Mouse (Mus musculus): Measurements from ENCODE around the gene Pglyrp1. TPM values are rescaled to one million over a fixed set of nuclear protein-coding genes. Genes with fewer than 3 reads are reported as not detected.
"Not testable (repeated sequence)": the region's sequence is repeated elsewhere in the genome, so short reads cannot be mapped to it uniquely, and the experiment has no call there.

The Pglyrp1 gene
- total RNA-seq (2018; cell fraction: chromatin; rRNA removed) = 1 to 10 TPM in 1 of 26 experiments, not detected in 25; 3.1 TPM
- total RNA-seq (2018; cell fraction: cytosol; rRNA removed) = 1 to 10 TPM in 3 of 26 experiments, under 1 TPM in 17, not detected in 6; 0.20 to 1.6 (median 0.58) TPM
- 1 to 10 TPM in 1 of 26 experiments, under 1 TPM in 1, not detected in 24; 0.96 to 1.2 TPM for total RNA-seq (2018; cell fraction: nucleus; rRNA removed)
- 1.3 to 1.4 TPM in 2 of 3 replicates, not detected in the other for polyA plus RNA-seq (2018)

GRCm38 (mm10) chr7:18871031-18871430, at the start of gene Pglyrp1:
Gene Pglyrp1, plus strand, starts transcription at chr7:18871331.
- not testable (repeated sequence) for H3K27ac ChIP-seq; H3K36me3 ChIP-seq (ENCODE audit: inconsistent target); H3K79me2 ChIP-seq (ENCODE audit: inconsistent target); H3K4me3 ChIP-seq (ENCODE audit: inconsistent target)
- WGBS (ENCODE audit: missing documents) = no CpG with 5 or more reads among the region's 8 CpGs

GRCm38 (mm10) chr7:18821507-18821906, 49.6 kb upstream of the Pglyrp1 start, which contains the start of gene Psg17:
Gene Psg17, minus strand, starts transcription at chr7:18821607.
- no peak within 1 kb of the TSS for H3K27ac ChIP-seq
- H3K36me3 ChIP-seq (ENCODE audit: inconsistent target) = no peaks in the 10 kb centered on the region
- WGBS (ENCODE audit: missing documents) = 82% methylated on average over 3 of the region's 3 CpGs
- H3K79me2 ChIP-seq (ENCODE audit: inconsistent target) = no peaks in the 10 kb centered on the region
- H3K4me3 ChIP-seq (ENCODE audit: inconsistent target) = no peak within 1 kb of the TSS

GRCm38 (mm10) chr7:18827792-18828546, 43.2 kb upstream of the Pglyrp1 start:
- 71% methylated on average over 26 of the region's 26 CpGs for WGBS (ENCODE audit: missing documents)
- no peak overlapping the region for H3K4me3 ChIP-seq (ENCODE audit: inconsistent target)
- H3K36me3 ChIP-seq (ENCODE audit: inconsistent target) = no peaks in the 10 kb centered on the region
- H3K27ac ChIP-seq = no peak overlapping the region
- no peaks in the 10 kb centered on the region for H3K79me2 ChIP-seq (ENCODE audit: inconsistent target)

GRCm38 (mm10) chr7:18828592-18828991, 42.5 kb upstream of the Pglyrp1 start:
- Histone ChIP-seq H3K36me3 (ENCODE audit: inconsistent target) (no peaks in the 10 kb centered on the region), H3K27ac (no peak overlapping the region), H3K4me3 (ENCODE audit: inconsistent target) (no peak overlapping the region), H3K79me2 (ENCODE audit: inconsistent target) (no peaks in the 10 kb centered on the region)
- 82% methylated on average over 6 of the region's 9 CpGs for WGBS (ENCODE audit: missing documents)

GRCm38 (mm10) chr7:18829545-18829944, 41.6 kb upstream of the Pglyrp1 start:
- no peak overlapping the region for H3K27ac ChIP-seq
- no peaks in the 10 kb centered on the region for H3K36me3 ChIP-seq (ENCODE audit: inconsistent target)
- no peak overlapping the region for H3K4me3 ChIP-seq (ENCODE audit: inconsistent target)
- no peaks in the 10 kb centered on the region for H3K79me2 ChIP-seq (ENCODE audit: inconsistent target)
- WGBS (ENCODE audit: missing documents) = 82% methylated on average over 7 of the region's 7 CpGs

GRCm38 (mm10) chr7:18832298-18832697, 38.8 kb upstream of the Pglyrp1 start:
- H3K27ac ChIP-seq = no peak overlapping the region
- WGBS (ENCODE audit: missing documents) = 48% methylated on average over 13 of the region's 13 CpGs
- no peak overlapping the region for H3K4me3 ChIP-seq (ENCODE audit: inconsistent target)
- H3K36me3 ChIP-seq (ENCODE audit: inconsistent target) = no peaks in the 10 kb centered on the region
- no peaks in the 10 kb centered on the region for H3K79me2 ChIP-seq (ENCODE audit: inconsistent target)

GRCm38 (mm10) chr7:18839865-18840264, 31.3 kb upstream of the Pglyrp1 start, which contains the start of gene Mill2:
Gene Mill2, plus strand, starts transcription at chr7:18839966.
- 9% methylated on average over 3 of the region's 3 CpGs for WGBS (ENCODE audit: missing documents)
- Histone ChIP-seq H3K4me3 (ENCODE audit: inconsistent target) (peak within 1 kb of the TSS; percentile 45), H3K79me2 (ENCODE audit: inconsistent target) (no peaks in the 10 kb centered on the region; the same call in 1 of the 2 replicates), H3K27ac (peak within 1 kb of the TSS; percentile 84), H3K36me3 (ENCODE audit: inconsistent target) (no peaks in the 10 kb centered on the region)

GRCm38 (mm10) chr7:18840386-18841173, 30.6 kb upstream of the Pglyrp1 start:
- no peaks in the 10 kb centered on the region; the same call in 1 of the 2 replicates for H3K79me2 ChIP-seq (ENCODE audit: inconsistent target)
- H3K27ac ChIP-seq = peak overlapping the region; percentile 84
- WGBS (ENCODE audit: missing documents) = 4% methylated on average over 14 of the region's 17 CpGs
- H3K36me3 ChIP-seq (ENCODE audit: inconsistent target) = no peaks in the 10 kb centered on the region
- H3K4me3 ChIP-seq (ENCODE audit: inconsistent target) = peak overlapping the region; percentile 45

- Histone ChIP-seq H3K79me2 (ENCODE audit: inconsistent target) (no peaks in the 10 kb centered on the region; the same call in 1 of the 2 replicates), H3K4me3 (ENCODE audit: inconsistent target) (peak overlapping the region; percentile 10; the same call in 1 of the 2 replicates), H3K27ac (no peak overlapping the region; the same call in 1 of the 2 replicates), H3K36me3 (ENCODE audit: inconsistent target) (no peaks in the 10 kb centered on the region)
- WGBS (ENCODE audit: missing documents) = 69% methylated on average over 1 of the region's 1 CpGs
Observed at GRCm38 (mm10) chr7:18841174-18841567, 30.0 kb upstream of the Pglyrp1 start.

- no peak overlapping the region for H3K27ac ChIP-seq
- H3K79me2 ChIP-seq (ENCODE audit: inconsistent target) = no peaks in the 10 kb centered on the region; the same call in 1 of the 2 replicates
- WGBS (ENCODE audit: missing documents) = 45% methylated on average over 2 of the region's 5 CpGs
- no peak overlapping the region for H3K4me3 ChIP-seq (ENCODE audit: inconsistent target)
- no peaks in the 10 kb centered on the region for H3K36me3 ChIP-seq (ENCODE audit: inconsistent target)
Observed at GRCm38 (mm10) chr7:18844811-18845210, 26.3 kb upstream of the Pglyrp1 start.

GRCm38 (mm10) chr7:18848395-18848794, 22.7 kb upstream of the Pglyrp1 start:
- H3K36me3 ChIP-seq (ENCODE audit: inconsistent target) = no peaks in the 10 kb centered on the region

GRCm38 (mm10) chr7:18858310-18858916, 12.7 kb upstream of the Pglyrp1 start:
- Histone ChIP-seq H3K27ac (no peak overlapping the region), H3K79me2 (ENCODE audit: inconsistent target) (no peaks in the 10 kb centered on the region), H3K4me3 (ENCODE audit: inconsistent target) (no peak overlapping the region), H3K36me3 (ENCODE audit: inconsistent target) (no peaks in the 10 kb centered on the region)
- 86% methylated on average over 4 of the region's 5 CpGs for WGBS (ENCODE audit: missing documents)

More at GRCm38 (mm10) chr7:18848395-18848794, 22.7 kb upstream of the Pglyrp1 start:
- H3K4me3 ChIP-seq (ENCODE audit: inconsistent target) = no peak overlapping the region
- no peaks in the 10 kb centered on the region for H3K79me2 ChIP-seq (ENCODE audit: inconsistent target)
- WGBS (ENCODE audit: missing documents) = 90% methylated on average over 1 of the region's 1 CpGs
- H3K27ac ChIP-seq = no peak overlapping the region

- WGBS (ENCODE audit: missing documents) = 93% methylated on average over 5 of the region's 6 CpGs
Observed at GRCm38 (mm10) chr7:18862801-18863200, 8.3 kb upstream of the Pglyrp1 start.

GRCm38 (mm10) chr7:18868491-18868890, 2.6 kb upstream of the Pglyrp1 start:
- Histone ChIP-seq H3K79me2 (ENCODE audit: inconsistent target) (no peaks in the 10 kb centered on the region), H3K36me3 (ENCODE audit: inconsistent target) (no peaks in the 10 kb centered on the region), H3K4me3 (ENCODE audit: inconsistent target) (no peak overlapping the region), H3K27ac (no peak overlapping the region)
- 86% methylated on average over 2 of the region's 2 CpGs for WGBS (ENCODE audit: missing documents)

More at GRCm38 (mm10) chr7:18862801-18863200, 8.3 kb upstream of the Pglyrp1 start:
- H3K27ac ChIP-seq = no peak overlapping the region
- H3K79me2 ChIP-seq (ENCODE audit: inconsistent target) = no peaks in the 10 kb centered on the region
- H3K36me3 ChIP-seq (ENCODE audit: inconsistent target) = no peaks in the 10 kb centered on the region
- no peak overlapping the region for H3K4me3 ChIP-seq (ENCODE audit: inconsistent target)
